Mouse (Mus musculus) liver, embryonic 14.5 days (tissue): ENCODE measurements at regions not wholly inside any gene's neighbourhood (a gene's known extent, or its start where the extent isn't known, plus 50 kb on each side); places are given as distances from the start of the nearest gene placed in this dataset.

ENCODE experiments used
- CTCF ChIP-seq: IDR thresholded peaks from 2 replicates; pipeline ENCODE4 v1.5.1; 2016; ENCODE audit warnings: antibody characterized with exemption, low read depth, control low read depth
- EP300 ChIP-seq: IDR thresholded peaks from 2 replicates; pipeline ENCODE4 v1.6.1; 2016; ENCODE audit warnings: antibody characterized with exemption, low read depth

GRCm38 (mm10) chr1:124825717-124826116 lies 609.8 kb downstream of the Actr3 start:
- TF ChIP-seq CTCF (no peak), EP300 (no peak)
